Mouse (Mus musculus) megakaryocyte, embryonic 14.5 days (primary cell): ENCODE measurements around the gene Ergic3.

Experiments
- FLI1 ChIP-seq: IDR thresholded peaks from 2 replicates; pipeline ENCODE4 v1.6.1; 2012; ENCODE audit warnings: low read length, inconsistent platforms, mixed read lengths
- GATA1 ChIP-seq: IDR thresholded peaks from 3 replicates; pipeline ENCODE4 v1.6.1; 2012; ENCODE audit warnings: mixed read lengths, low read length, inconsistent platforms, borderline replicate concordance

- TF ChIP-seq GATA1 (no peak), FLI1 (no peak)
These were observed 46.0 kb upstream of the Ergic3 start for GRCm38 (mm10) chr2:155961862-155962261.
